In the genomic region with DNA sequence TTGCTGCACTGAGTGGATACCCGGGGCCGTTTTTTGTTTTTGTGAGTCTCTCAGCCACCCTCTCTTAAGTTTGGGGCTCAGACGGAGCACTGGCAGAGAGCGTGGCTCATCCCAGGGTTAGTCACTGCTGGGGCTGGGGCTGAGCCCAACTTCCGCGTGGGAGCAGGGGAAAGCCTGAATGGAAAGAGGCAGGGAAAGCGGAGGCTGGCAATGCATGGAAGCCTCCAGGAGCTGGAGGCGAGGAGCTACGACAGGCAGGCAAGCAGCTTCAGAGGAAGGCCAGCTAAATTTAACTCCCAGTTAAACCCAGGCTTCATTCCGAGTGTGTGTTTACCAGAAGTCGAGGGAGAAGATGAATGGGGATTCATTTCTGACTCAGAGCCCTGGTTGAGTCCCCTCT, we compare ENCODE assay signal across 8 mouse cellular contexts. TPM values are rescaled to one million over a fixed set of nuclear protein-coding genes. Genes with fewer than 3 reads are reported as not detected.
DNase-seq lines count a peak whose midpoint lies in the region; ATAC-seq lines count a peak whose summit lies in the region.

No protein-coding gene starts in this region.

- peaks cover 7% of the 10 kb centered on the region; the same call in 1 of the 2 replicates for H3K4me1 ChIP-seq in embryonic facial prominence, embryonic 13.5 days
- H3K4me1 ChIP-seq in midbrain, embryonic 16.5 days (ENCODE audit: control insufficient read depth, insufficient read depth, low read length), result peaks cover 5% of the 10 kb centered on the region; the same call in 1 of the 2 replicates

- no peak overlapping the region for H3K4me3 ChIP-seq in embryonic facial prominence, embryonic 13.5 days
- H3K4me3 ChIP-seq in midbrain, embryonic 16.5 days (ENCODE audit: low read depth, low read length), result no peak overlapping the region

- no peaks in the 10 kb centered on the region for H3K9me3 ChIP-seq in embryonic facial prominence, embryonic 13.5 days
- no peaks in the 10 kb centered on the region for H3K9me3 ChIP-seq in midbrain, embryonic 16.5 days (replicated peaks; ENCODE audit: control insufficient read depth, low read length, poor library complexity, severe bottlenecking)

- H3K27me3 ChIP-seq in embryonic facial prominence, embryonic 13.5 days, result no peaks in the 10 kb centered on the region
- no peaks in the 10 kb centered on the region for H3K27me3 ChIP-seq in midbrain, embryonic 16.5 days (ENCODE audit: control insufficient read depth, insufficient read depth, low read depth, low read length)

- H3K9ac ChIP-seq in embryonic facial prominence, embryonic 13.5 days, result peak overlapping the region; percentile 51; the same call in 1 of the 2 replicates
- no peak overlapping the region for H3K9ac ChIP-seq in midbrain, embryonic 16.5 days (ENCODE audit: low read depth, low read length)

- no peaks in the 10 kb centered on the region for H3K36me3 ChIP-seq in embryonic facial prominence, embryonic 13.5 days
- no peaks in the 10 kb centered on the region for H3K36me3 ChIP-seq in midbrain, embryonic 16.5 days (ENCODE audit: control insufficient read depth, insufficient read depth, low read length)

- WGBS in embryonic facial prominence, embryonic 13.5 days, result 22% methylated on average over 11 of the region's 11 CpGs
- WGBS in midbrain, embryonic 16.5 days, result 21% methylated on average over 11 of the region's 11 CpGs

- H3K4me2 ChIP-seq in embryonic facial prominence, embryonic 13.5 days, result peak overlapping the region; percentile 17; the same call in 1 of the 2 replicates
- no peak overlapping the region for H3K4me2 ChIP-seq in midbrain, embryonic 16.5 days (ENCODE audit: low read length)

- no peak for ATAC-seq in embryonic facial prominence, embryonic 13.5 days (ENCODE audit: insufficient number of reproducible peaks, insufficient read depth, low FRiP score, low TSS enrichment, low read depth)
- no peak for ATAC-seq in midbrain, embryonic 16.5 days

- H3K27ac ChIP-seq in embryonic facial prominence, embryonic 13.5 days, result no peak overlapping the region
- no peak overlapping the region for H3K27ac ChIP-seq in midbrain, embryonic 16.5 days (ENCODE audit: low read length)

- DNase-seq in gastrocnemius, adult 18-20 months (ENCODE audit: low spot score), result peak; percentile 22
- no peak for DNase-seq in gastrocnemius, postnatal 4 days (ENCODE audit: low spot score in 2 of 2)
- DNase-seq in 3134 (ENCODE audit: extremely low read depth, insufficient read length, low spot score), result peak; percentile 65
- peak; percentile 26 to 40 for DNase-seq in layer of hippocampus, postnatal 14 days (ENCODE audit: low spot score in 2 of 2)
- DNase-seq in right cerebral cortex, postnatal 36 days (ENCODE audit: low spot score in 2 of 2), result peak; percentile 74 to 82
- DNase-seq in kidney, adult 9 months, result no peak

RNA-seq across cellular contexts. Expression of a gene that starts 10.6 kb away (rescaled TPM):
- 100 to 1,000 TPM in 1 of 2 experiments, 10 to 100 TPM in 1; 80.1 to 109 TPM for total RNA-seq in gastrocnemius, adult 18-20 months (2021)
- 100 to 1,000 TPM; 143 to 152 TPM for total RNA-seq in gastrocnemius, postnatal 4 days (2021)
- 53.2 and 69.2 TPM in 2 replicates for polyA plus RNA-seq in embryonic facial prominence, embryonic 13.5 days (2015; fragmentation: Nextera tagmentation; extraction: Ambion mirVana)
- 100 to 1,000 TPM; 220 to 237 TPM for total RNA-seq in layer of hippocampus, postnatal 14 days (2021)
- 60.1 and 65.5 TPM in 2 replicates for polyA plus RNA-seq in midbrain, embryonic 16.5 days (2015; fragmentation: Nextera tagmentation; extraction: Ambion mirVana)

RNA-seq across cellular contexts. Expression of a gene that starts 40.1 kb away (rescaled TPM):
- total RNA-seq in gastrocnemius, adult 18-20 months (2021), result 10 to 100 TPM; 29.7 to 31.8 TPM
- total RNA-seq in gastrocnemius, postnatal 4 days (2021), result 10 to 100 TPM; 27.4 to 31.0 TPM
- 44.5 and 44.7 TPM in 2 replicates for polyA plus RNA-seq in embryonic facial prominence, embryonic 13.5 days (2015; fragmentation: Nextera tagmentation; extraction: Ambion mirVana)
- total RNA-seq in layer of hippocampus, postnatal 14 days (2021), result 10 to 100 TPM; 60.3 to 65.6 TPM
- 43.3 and 44.5 TPM in 2 replicates for polyA plus RNA-seq in midbrain, embryonic 16.5 days (2015; fragmentation: Nextera tagmentation; extraction: Ambion mirVana)

RNA-seq across cellular contexts. Expression of a gene that starts 40.2 kb away (rescaled TPM):
- 10 to 100 TPM; 10.2 to 11.8 TPM for total RNA-seq in gastrocnemius, adult 18-20 months (2021)
- 1 to 10 TPM; 6.6 to 6.8 TPM for total RNA-seq in gastrocnemius, postnatal 4 days (2021)
- 1.9 and 2.1 TPM in 2 replicates for polyA plus RNA-seq in embryonic facial prominence, embryonic 13.5 days (2015; fragmentation: Nextera tagmentation; extraction: Ambion mirVana)
- 1 to 10 TPM; 3.3 to 3.5 TPM for total RNA-seq in layer of hippocampus, postnatal 14 days (2021)
- 1.7 and 2.1 TPM in 2 replicates for polyA plus RNA-seq in midbrain, embryonic 16.5 days (2015; fragmentation: Nextera tagmentation; extraction: Ambion mirVana)

Comparison
In these comparisons a context has a peak if more than half of its experiments do, and no peak if none do; other contexts are left out.
1. DNase-seq: peak in gastrocnemius, adult 18-20 months (single experiment), 3134 (single experiment), layer of hippocampus, postnatal 14 days (2 of 2) and right cerebral cortex, postnatal 36 days (2 of 2); none in gastrocnemius, postnatal 4 days (0 of 2) and kidney, adult 9 months (single experiment).